Mouse (Mus musculus): Measurements from ENCODE around the gene Zfp738. TPM values are rescaled to one million over a fixed set of nuclear protein-coding genes. Genes with fewer than 3 reads are reported as not detected.
A peak's percentile ranks its signal among the peaks of the same experiment; 100 is the strongest.
"Not testable (repeated sequence)": the region's sequence is repeated elsewhere in the genome, so short reads cannot be mapped to it uniquely, and the experiment has no call there.

Gene Zfp738
- total RNA-seq (2014; fragmentation: Nextera tagmentation): 26.8 and 28.6 TPM in 2 replicates
- total RNA-seq (2017): 6.9 and 27.3 TPM in 2 replicates

- no peak for ATAC-seq (replicated peaks; ENCODE audit: poor library complexity, severe bottlenecking)
Measured at GRCm38 (mm10) chr13:67686971-67687370, at the start of gene Zfp738. TSS of gene Zfp738 (minus strand) at chr13:67687071.

- ATAC-seq (replicated peaks; ENCODE audit: poor library complexity, severe bottlenecking): not testable (repeated sequence)
Measured at GRCm38 (mm10) chr13:67734391-67734790, 47.5 kb upstream of the Zfp738 start.

GRCm38 (mm10) chr13:67729441-67729840 is 42.6 kb upstream of the Zfp738 start:
- peak; percentile 54 for ATAC-seq (replicated peaks; ENCODE audit: poor library complexity, severe bottlenecking)

- ATAC-seq (replicated peaks; ENCODE audit: poor library complexity, severe bottlenecking): peak; percentile 73
Measured at GRCm38 (mm10) chr13:67728641-67729318, 41.9 kb upstream of the Zfp738 start, which contains the start of gene Zfp65. TSS of gene Zfp65 (minus strand) at chr13:67729173.

GRCm38 (mm10) chr13:67728106-67728505 is 41.2 kb upstream of the Zfp738 start:
- no peak for ATAC-seq (replicated peaks; ENCODE audit: poor library complexity, severe bottlenecking)

GRCm38 (mm10) chr13:67725331-67725730 is 38.5 kb upstream of the Zfp738 start:
- ATAC-seq (replicated peaks; ENCODE audit: poor library complexity, severe bottlenecking): not testable (repeated sequence)

- ATAC-seq (replicated peaks; ENCODE audit: poor library complexity, severe bottlenecking): peak; percentile 91
Measured at GRCm38 (mm10) chr13:67723848-67724479, 37.1 kb upstream of the Zfp738 start.

- ATAC-seq (replicated peaks; ENCODE audit: poor library complexity, severe bottlenecking): not testable (repeated sequence)
Measured at GRCm38 (mm10) chr13:67683841-67684240, 3.0 kb downstream of the Zfp738 start.

GRCm38 (mm10) chr13:67682959-67683735 is 3.7 kb downstream of the Zfp738 start:
- ATAC-seq (replicated peaks; ENCODE audit: poor library complexity, severe bottlenecking): peak; percentile 100

GRCm38 (mm10) chr13:67674902-67675301 is 12.0 kb downstream of the Zfp738 start:
- ATAC-seq (replicated peaks; ENCODE audit: poor library complexity, severe bottlenecking): peak; percentile 66

- no peak for ATAC-seq (replicated peaks; ENCODE audit: poor library complexity, severe bottlenecking)
Measured at GRCm38 (mm10) chr13:67652496-67652895, 34.4 kb downstream of the Zfp738 start.

- ATAC-seq (replicated peaks; ENCODE audit: poor library complexity, severe bottlenecking): peak; percentile 98
Measured at GRCm38 (mm10) chr13:67637294-67638007, 49.4 kb downstream of the Zfp738 start, which contains the start of the genes Gm49345 and Zfp729a. TSS of gene Gm49345 (minus strand) at chr13:67637769. TSS of gene Zfp729a (minus strand) at chr13:67637791.

- no peak for ATAC-seq (replicated peaks; ENCODE audit: poor library complexity, severe bottlenecking)
Measured at GRCm38 (mm10) chr13:67610108-67610507, 76.8 kb downstream of the Zfp738 start.

- peak; percentile 94 for ATAC-seq (replicated peaks; ENCODE audit: poor library complexity, severe bottlenecking)
Measured at GRCm38 (mm10) chr13:67609066-67609876, 77.6 kb downstream of the Zfp738 start, which contains the start of gene Zfp729b. TSS of gene Zfp729b (minus strand) at chr13:67609707.

Other genes with a start within 250 kb of the Zfp738 start
- 8.4 and 8.7 TPM in 2 replicates for gene Zfp874a, start 235.4 kb downstream of the Zfp738 start, total RNA-seq (2014; fragmentation: Nextera tagmentation)
- gene Zfp874a, start 235.4 kb downstream of the Zfp738 start, total RNA-seq (2017): 6.6 and 15.0 TPM in 2 replicates
- gene Zfp874b, start 202.8 kb downstream of the Zfp738 start, total RNA-seq (2014; fragmentation: Nextera tagmentation): 5.8 and 7.3 TPM in 2 replicates
- gene Zfp874b, start 202.8 kb downstream of the Zfp738 start, total RNA-seq (2017): 4.5 and 8.5 TPM in 2 replicates
- gene Zfp58, start 186.5 kb downstream of the Zfp738 start, total RNA-seq (2014; fragmentation: Nextera tagmentation): 8.5 and 11.4 TPM in 2 replicates
- 8.3 and 11.9 TPM in 2 replicates for gene Zfp58, start 186.5 kb downstream of the Zfp738 start, total RNA-seq (2017)
- gene Gm26965, start 160.9 kb downstream of the Zfp738 start, total RNA-seq (2014; fragmentation: Nextera tagmentation): not detected in 2 replicates
- gene Gm26965, start 160.9 kb downstream of the Zfp738 start, total RNA-seq (2017): not detected in 2 replicates
- gene Zfp87, start 160.9 kb downstream of the Zfp738 start, total RNA-seq (2014; fragmentation: Nextera tagmentation): 22.9 and 26.6 TPM in 2 replicates
- 10.7 and 17.8 TPM in 2 replicates for gene Zfp87, start 160.9 kb downstream of the Zfp738 start, total RNA-seq (2017)
- 10.0 and 12.3 TPM in 2 replicates for gene Zfp748, start 133.2 kb downstream of the Zfp738 start, total RNA-seq (2014; fragmentation: Nextera tagmentation)
- gene Zfp748, start 133.2 kb downstream of the Zfp738 start, total RNA-seq (2017): 8.6 and 11.6 TPM in 2 replicates
- gene Zfp729b, start 77.4 kb downstream of the Zfp738 start, total RNA-seq (2014; fragmentation: Nextera tagmentation): 10.8 and 17.2 TPM in 2 replicates
- 16.1 and 16.3 TPM in 2 replicates for gene Zfp729b, start 77.4 kb downstream of the Zfp738 start, total RNA-seq (2017)
- gene Gm49345, start 49.3 kb downstream of the Zfp738 start, total RNA-seq (2014; fragmentation: Nextera tagmentation): 3.4 TPM in 1 of 2 replicates, not detected in the other
- not detected in 2 replicates for gene Gm49345, start 49.3 kb downstream of the Zfp738 start, total RNA-seq (2017)
- gene Zfp729a, start 49.3 kb downstream of the Zfp738 start, total RNA-seq (2014; fragmentation: Nextera tagmentation): 15.0 and 17.6 TPM in 2 replicates
- gene Zfp729a, start 49.3 kb downstream of the Zfp738 start, total RNA-seq (2017): 7.4 and 14.4 TPM in 2 replicates
- 12.1 and 12.6 TPM in 2 replicates for gene Zfp65, start 42.1 kb upstream of the Zfp738 start, total RNA-seq (2014; fragmentation: Nextera tagmentation)
- 12.1 and 18.0 TPM in 2 replicates for gene Zfp65, start 42.1 kb upstream of the Zfp738 start, total RNA-seq (2017)
- 6.3 and 7.5 TPM in 2 replicates for gene Zfp85, start 68.2 kb upstream of the Zfp738 start, total RNA-seq (2014; fragmentation: Nextera tagmentation)
- 7.3 and 7.8 TPM in 2 replicates for gene Zfp85, start 68.2 kb upstream of the Zfp738 start, total RNA-seq (2017)
- 2.7 and 3.6 TPM in 2 replicates for gene Zfp493, start 92.6 kb upstream of the Zfp738 start, total RNA-seq (2014; fragmentation: Nextera tagmentation)
- gene Zfp493, start 92.6 kb upstream of the Zfp738 start, total RNA-seq (2017): 3.0 and 3.9 TPM in 2 replicates
- gene Zfp273, start 126.7 kb upstream of the Zfp738 start, total RNA-seq (2014; fragmentation: Nextera tagmentation): 3.7 and 5.9 TPM in 2 replicates
- 6.0 and 7.0 TPM in 2 replicates for gene Zfp273, start 126.7 kb upstream of the Zfp738 start, total RNA-seq (2017)
- gene Gm10037, start 144.0 kb upstream of the Zfp738 start, total RNA-seq (2014; fragmentation: Nextera tagmentation): 1.6 TPM in 1 of 2 replicates, not detected in the other
- gene Gm10037, start 144.0 kb upstream of the Zfp738 start, total RNA-seq (2017): 1.0 TPM in 1 of 2 replicates, not detected in the other
- gene BC048507, start 176.3 kb upstream of the Zfp738 start, total RNA-seq (2014; fragmentation: Nextera tagmentation): not detected in 2 replicates
- not detected in 2 replicates for gene BC048507, start 176.3 kb upstream of the Zfp738 start, total RNA-seq (2017)

All from granulocyte monocyte progenitor cell, adult 5-6 weeks (primary cell).